Mouse (Mus musculus): ENCODE data around the gene Slc38a6. TPM values are rescaled to one million over a fixed set of nuclear protein-coding genes. Genes with fewer than 3 reads are reported as not detected.
A peak's percentile ranks its signal among the peaks of the same experiment; 100 is the strongest.

Gene Slc38a6
- polyA plus RNA-seq, 1 experiment: 18.8 TPM

- Histone ChIP-seq H3K27me3 (ENCODE audit: control insufficient read depth, insufficient read depth, low read length, poor library complexity, severe bottlenecking) (no peaks in the 10 kb centered on the region), H3K9ac (ENCODE audit: low read depth, poor library complexity, severe bottlenecking) (peak overlapping the region; percentile 41), H3K4me1 (ENCODE audit: control insufficient read depth, insufficient read depth, low read length) (no peaks in the 10 kb centered on the region), H3K36me3 (ENCODE audit: control insufficient read depth, insufficient read depth, low read length, poor library complexity, severe bottlenecking) (peaks cover 14% of the 10 kb centered on the region), H3K9me3 (replicated peaks; ENCODE audit: control insufficient read depth, insufficient read depth, low read length, poor library complexity, severe bottlenecking) (no peaks in the 10 kb centered on the region), H3K27ac (ENCODE audit: insufficient read depth, low read length) (no peak overlapping the region), H3K4me3 (ENCODE audit: low read depth, low read length) (no peak overlapping the region; the same call in 1 of the 2 replicates)
- TF ChIP-seq POLR2A (IDR thresholded peaks at IDR 0.05; ENCODE audit: insufficient read depth, low read length): no peak
- no peak for TF ChIP-seq EP300 (IDR thresholded peaks at IDR 0.05; ENCODE audit: insufficient read depth, low read depth, low read length)
- no peak for TF ChIP-seq CTCF (IDR thresholded peaks at IDR 0.05; ENCODE audit: low read depth, low read length)
Measured at GRCm38 (mm10) chr12:73287609-73288008, 1.0 kb downstream of the Slc38a6 start.

DNA sequence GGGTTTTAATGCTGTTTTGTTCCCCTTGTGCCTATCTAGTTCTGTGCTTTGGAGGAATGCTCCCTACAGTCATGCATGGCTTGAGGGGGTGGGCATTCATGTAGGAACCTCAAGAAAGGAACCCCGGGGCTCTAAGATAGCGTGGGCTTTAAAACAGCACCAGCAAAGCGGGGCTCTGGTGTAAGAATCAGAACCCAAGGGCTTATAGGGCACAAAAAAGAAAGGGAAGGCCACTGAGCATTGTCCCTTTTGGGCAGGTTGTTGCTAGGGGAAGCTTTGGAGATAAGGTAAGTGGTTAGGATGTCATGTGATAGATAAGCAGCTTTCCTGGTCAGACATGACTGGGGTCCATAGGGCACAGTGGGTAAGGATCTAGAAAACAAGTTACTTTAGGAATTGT, 2.0 kb downstream of the Slc38a6 start:
- no peaks in the 10 kb centered on the region for H3K9me3 ChIP-seq (replicated peaks; ENCODE audit: control insufficient read depth, insufficient read depth, low read length, poor library complexity, severe bottlenecking)
- peaks cover 8% of the 10 kb centered on the region for H3K36me3 ChIP-seq (ENCODE audit: control insufficient read depth, insufficient read depth, low read length, poor library complexity, severe bottlenecking)
- H3K4me1 ChIP-seq (ENCODE audit: control insufficient read depth, insufficient read depth, low read length): no peaks in the 10 kb centered on the region
- H3K4me3 ChIP-seq (ENCODE audit: low read depth, low read length): no peak overlapping the region
- H3K27ac ChIP-seq (ENCODE audit: insufficient read depth, low read length): no peak overlapping the region
- H3K9ac ChIP-seq (ENCODE audit: low read depth, poor library complexity, severe bottlenecking): no peak overlapping the region
- TF ChIP-seq CTCF (IDR thresholded peaks at IDR 0.05; ENCODE audit: low read depth, low read length) (no peak), POLR2A (IDR thresholded peaks at IDR 0.05; ENCODE audit: insufficient read depth, low read length) (no peak), EP300 (IDR thresholded peaks at IDR 0.05; ENCODE audit: insufficient read depth, low read depth, low read length) (no peak)
- no peaks in the 10 kb centered on the region for H3K27me3 ChIP-seq (ENCODE audit: control insufficient read depth, insufficient read depth, low read length, poor library complexity, severe bottlenecking)

DNA sequence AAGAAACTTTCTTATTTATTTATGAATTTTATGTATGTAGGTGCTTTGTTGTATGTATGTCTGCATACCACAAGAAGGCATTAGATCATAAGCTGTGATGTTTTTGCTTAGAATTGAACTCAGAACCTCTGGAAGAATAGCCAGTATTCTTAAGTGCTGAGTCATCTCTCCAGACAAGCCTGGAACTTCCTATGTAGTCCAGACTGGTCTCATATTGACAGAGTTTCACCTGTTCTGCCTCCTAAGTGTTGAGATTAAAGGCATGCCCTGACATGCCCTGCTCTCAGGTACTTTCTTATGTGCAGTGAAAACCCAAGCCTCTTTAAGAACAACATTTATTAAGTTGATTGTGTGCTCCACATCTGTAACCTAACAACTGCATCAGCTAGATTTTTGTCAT, 8.3 kb downstream of the Slc38a6 start:
- H3K27ac ChIP-seq (ENCODE audit: insufficient read depth, low read length): peak overlapping the region; percentile 76
- no peaks in the 10 kb centered on the region for H3K36me3 ChIP-seq (ENCODE audit: control insufficient read depth, insufficient read depth, low read length, poor library complexity, severe bottlenecking)
- no peak overlapping the region for H3K4me3 ChIP-seq (ENCODE audit: low read depth, low read length)
- H3K4me1 ChIP-seq (ENCODE audit: control insufficient read depth, insufficient read depth, low read length): peaks cover 1% of the 10 kb centered on the region
- H3K9ac ChIP-seq (ENCODE audit: low read depth, poor library complexity, severe bottlenecking): no peak overlapping the region
- H3K9me3 ChIP-seq (replicated peaks; ENCODE audit: control insufficient read depth, insufficient read depth, low read length, poor library complexity, severe bottlenecking): no peaks in the 10 kb centered on the region
- no peaks in the 10 kb centered on the region for H3K27me3 ChIP-seq (ENCODE audit: control insufficient read depth, insufficient read depth, low read length, poor library complexity, severe bottlenecking)
- TF ChIP-seq CTCF (IDR thresholded peaks at IDR 0.05; ENCODE audit: low read depth, low read length) (no peak), EP300 (IDR thresholded peaks at IDR 0.05; ENCODE audit: insufficient read depth, low read depth, low read length) (no peak), POLR2A (IDR thresholded peaks at IDR 0.05; ENCODE audit: insufficient read depth, low read length) (no peak)

- no peaks in the 10 kb centered on the region for H3K36me3 ChIP-seq (ENCODE audit: control insufficient read depth, insufficient read depth, low read length, poor library complexity, severe bottlenecking)
- H3K27me3 ChIP-seq (ENCODE audit: control insufficient read depth, insufficient read depth, low read length, poor library complexity, severe bottlenecking): no peaks in the 10 kb centered on the region
- no peak for TF ChIP-seq CTCF (IDR thresholded peaks at IDR 0.05; ENCODE audit: low read depth, low read length)
- no peak for TF ChIP-seq POLR2A (IDR thresholded peaks at IDR 0.05; ENCODE audit: insufficient read depth, low read length)
- no peak for TF ChIP-seq EP300 (IDR thresholded peaks at IDR 0.05; ENCODE audit: insufficient read depth, low read depth, low read length)
- no peak overlapping the region for H3K4me3 ChIP-seq (ENCODE audit: low read depth, low read length)
- H3K9me3 ChIP-seq (replicated peaks; ENCODE audit: control insufficient read depth, insufficient read depth, low read length, poor library complexity, severe bottlenecking): no peaks in the 10 kb centered on the region
- peak overlapping the region; percentile 76 for H3K27ac ChIP-seq (ENCODE audit: insufficient read depth, low read length)
- H3K4me1 ChIP-seq (ENCODE audit: control insufficient read depth, insufficient read depth, low read length): peaks cover 1% of the 10 kb centered on the region
- H3K9ac ChIP-seq (ENCODE audit: low read depth, poor library complexity, severe bottlenecking): no peak overlapping the region
Measured at GRCm38 (mm10) chr12:73295505-73296140, 9.0 kb downstream of the Slc38a6 start.

GRCm38 (mm10) chr12:73298621-73299020, 12.0 kb downstream of the Slc38a6 start:
- Histone ChIP-seq H3K36me3 (ENCODE audit: control insufficient read depth, insufficient read depth, low read length, poor library complexity, severe bottlenecking) (no peaks in the 10 kb centered on the region), H3K9ac (ENCODE audit: low read depth, poor library complexity, severe bottlenecking) (no peak overlapping the region), H3K27ac (ENCODE audit: insufficient read depth, low read length) (no peak overlapping the region), H3K4me3 (ENCODE audit: low read depth, low read length) (no peak overlapping the region), H3K4me1 (ENCODE audit: control insufficient read depth, insufficient read depth, low read length) (peaks cover 1% of the 10 kb centered on the region), H3K9me3 (replicated peaks; ENCODE audit: control insufficient read depth, insufficient read depth, low read length, poor library complexity, severe bottlenecking) (no peaks in the 10 kb centered on the region), H3K27me3 (ENCODE audit: control insufficient read depth, insufficient read depth, low read length, poor library complexity, severe bottlenecking) (no peaks in the 10 kb centered on the region)
- TF ChIP-seq POLR2A (IDR thresholded peaks at IDR 0.05; ENCODE audit: insufficient read depth, low read length): no peak
- TF ChIP-seq CTCF (IDR thresholded peaks at IDR 0.05; ENCODE audit: low read depth, low read length): no peak
- no peak for TF ChIP-seq EP300 (IDR thresholded peaks at IDR 0.05; ENCODE audit: insufficient read depth, low read depth, low read length)

DNA sequence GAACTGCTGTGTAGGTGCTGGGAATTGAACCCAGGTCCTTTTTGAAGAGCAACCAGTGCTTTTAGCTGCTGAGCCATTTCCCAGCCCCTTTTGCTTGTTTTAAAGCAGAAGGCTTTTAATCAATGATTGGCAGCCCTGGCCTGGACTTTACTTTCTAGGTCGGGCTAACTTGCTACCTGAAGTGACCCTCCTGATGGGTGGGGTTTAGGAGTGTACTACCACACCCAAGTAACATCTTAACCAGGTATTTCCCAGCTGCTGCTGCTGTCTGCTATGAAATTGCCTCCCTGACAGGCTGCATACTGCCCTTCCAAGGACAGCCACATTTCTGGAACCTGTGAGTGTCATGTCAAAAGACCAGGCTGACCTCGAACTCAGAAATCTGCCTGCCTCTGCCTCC, 14.0 kb downstream of the Slc38a6 start:
- no peaks in the 10 kb centered on the region for H3K27me3 ChIP-seq (ENCODE audit: control insufficient read depth, insufficient read depth, low read length, poor library complexity, severe bottlenecking)
- H3K27ac ChIP-seq (ENCODE audit: insufficient read depth, low read length): no peak overlapping the region
- no peak overlapping the region for H3K9ac ChIP-seq (ENCODE audit: low read depth, poor library complexity, severe bottlenecking)
- H3K36me3 ChIP-seq (ENCODE audit: control insufficient read depth, insufficient read depth, low read length, poor library complexity, severe bottlenecking): no peaks in the 10 kb centered on the region
- H3K9me3 ChIP-seq (replicated peaks; ENCODE audit: control insufficient read depth, insufficient read depth, low read length, poor library complexity, severe bottlenecking): no peaks in the 10 kb centered on the region
- no peaks in the 10 kb centered on the region for H3K4me1 ChIP-seq (ENCODE audit: control insufficient read depth, insufficient read depth, low read length)
- TF ChIP-seq CTCF (IDR thresholded peaks at IDR 0.05; ENCODE audit: low read depth, low read length): no peak
- TF ChIP-seq POLR2A (IDR thresholded peaks at IDR 0.05; ENCODE audit: insufficient read depth, low read length): no peak
- no peak for TF ChIP-seq EP300 (IDR thresholded peaks at IDR 0.05; ENCODE audit: insufficient read depth, low read depth, low read length)
- H3K4me3 ChIP-seq (ENCODE audit: low read depth, low read length): no peak overlapping the region
